Mouse (Mus musculus) forebrain, embryonic 16.5 days (tissue): ENCODE measurements at regions not wholly inside any gene's neighbourhood (a gene's known extent, or its start where the extent isn't known, plus 50 kb on each side); places are given as distances from the start of the nearest gene placed in this dataset.
A peak's percentile ranks its signal among the peaks of the same experiment; 100 is the strongest.

Experiments
- ATAC-seq: fragments of 200-750 bp; cut with Nextera tagmentation; 2 replicates; pipeline ENCODE4 v1.8.0; 2017; ENCODE audit warnings: mild to moderate bottlenecking, moderate library complexity
- H3K27ac ChIP-seq: fragments of 300-500 bp; sonication (generic); 2 replicates; pipeline ENCODE4 v1.5.1; 2014; ENCODE audit warnings: low read length, control low read depth
- H3K27me3 ChIP-seq: fragments of 300-500 bp; sonication (generic); replicated peaks from 2 replicates; pipeline ENCODE4 v1.6.1; 2014; ENCODE audit warnings: low read length; ENCODE audit not compliant: control insufficient read depth, insufficient read depth
- H3K36me3 ChIP-seq: fragments of 300-500 bp; sonication (generic); 2 replicates; pipeline ENCODE4 v1.6.1; 2014; ENCODE audit not compliant: control insufficient read depth, insufficient read depth
- H3K4me1 ChIP-seq: fragments of 300-500 bp; sonication (generic); replicated peaks from 2 replicates; pipeline ENCODE4 v1.6.1; 2014; ENCODE audit warnings: low read length; ENCODE audit not compliant: control insufficient read depth, insufficient read depth
- H3K4me2 ChIP-seq: fragments of 300-500 bp; sonication (generic); 2 replicates; pipeline ENCODE4 v1.6.1; 2014; ENCODE audit warnings: mild to moderate bottlenecking, low read length, control low read depth
- H3K4me3 ChIP-seq: fragments of 300-500 bp; sonication (generic); replicated peaks from 2 replicates; pipeline ENCODE4 v1.5.1; 2014; ENCODE audit warnings: mild to moderate bottlenecking, low read length, control low read depth
- H3K9ac ChIP-seq: fragments of 300-500 bp; sonication (generic); replicated peaks from 2 replicates; pipeline ENCODE4 v1.6.1; 2014; ENCODE audit warnings: low read depth, low read length, control low read depth
- H3K9me3 ChIP-seq: fragments of 300-500 bp; sonication (generic); 2 replicates; pipeline ENCODE4 v1.6.1; 2016; ENCODE audit warnings: low read length; ENCODE audit not compliant: control insufficient read depth
- WGBS: fragments of 180-500 bp; shearing (Covaris S2); extraction: QIAGEN DNeasy Blood & Tissue Kit; methylation state at CpG from one replicate; pipeline ENCODE4 v1.1.7; 2014; 5-methylcytosine and 5-hydroxymethylcytosine counted together

- Histone ChIP-seq H3K4me3 (no peak overlapping the region), H3K4me2 (no peak overlapping the region), H3K36me3 (no peaks in the 10 kb centered on the region), H3K27me3 (no peaks in the 10 kb centered on the region), H3K4me1 (no peaks in the 10 kb centered on the region), H3K27ac (no peak overlapping the region), H3K9ac (no peak overlapping the region), H3K9me3 (no peaks in the 10 kb centered on the region)
- 57% methylated on average over 3 of the region's 3 CpGs for WGBS
- ATAC-seq: peak; percentile 58
Observed at GRCm38 (mm10) chr6:111820265-111820664, 453.3 kb upstream of the Lmcd1 start.

- no peak overlapping the region for H3K4me2 ChIP-seq
- 11% methylated on average over 6 of the region's 6 CpGs for WGBS
- H3K27ac ChIP-seq: peak overlapping the region; percentile 35; the same call in 1 of the 2 replicates
- H3K4me3 ChIP-seq: no peak overlapping the region
- no peaks in the 10 kb centered on the region for H3K36me3 ChIP-seq
- ATAC-seq: peak; percentile 79
- peaks cover 8% of the 10 kb centered on the region; the same call in 1 of the 2 replicates for H3K27me3 ChIP-seq
- H3K9me3 ChIP-seq: peaks cover 3% of the 10 kb centered on the region; the same call in 1 of the 2 replicates
- H3K9ac ChIP-seq: no peak overlapping the region; the same call in 1 of the 2 replicates
- H3K4me1 ChIP-seq: peaks cover 8% of the 10 kb centered on the region
Observed at GRCm38 (mm10) chr6:111844321-111844835, 429.2 kb upstream of the Lmcd1 start.

- H3K4me3 ChIP-seq: no peak overlapping the region
- H3K27me3 ChIP-seq: no peaks in the 10 kb centered on the region
- no peaks in the 10 kb centered on the region for H3K36me3 ChIP-seq
- H3K9me3 ChIP-seq: no peaks in the 10 kb centered on the region
- ATAC-seq: peak; percentile 93
- H3K4me2 ChIP-seq: no peak overlapping the region
- WGBS: 31% methylated on average over 3 of the region's 3 CpGs
- H3K9ac ChIP-seq: no peak overlapping the region
- H3K4me1 ChIP-seq: no peaks in the 10 kb centered on the region
- 0 out of 2 replicates have a peak overlapping the region, but pooled peaks have one; percentile 46 for H3K27ac ChIP-seq
Observed at GRCm38 (mm10) chr6:111866101-111866598, 407.4 kb upstream of the Lmcd1 start.

- Histone ChIP-seq H3K27me3 (no peaks in the 10 kb centered on the region), H3K4me1 (no peaks in the 10 kb centered on the region), H3K9me3 (no peaks in the 10 kb centered on the region), H3K27ac (no peak overlapping the region), H3K4me3 (no peak overlapping the region), H3K36me3 (no peaks in the 10 kb centered on the region), H3K4me2 (no peak overlapping the region), H3K9ac (no peak overlapping the region)
- WGBS: 97% methylated on average over 1 of the region's 1 CpGs
- no peak for ATAC-seq
Observed at GRCm38 (mm10) chr6:111882557-111882956, 391.0 kb upstream of the Lmcd1 start.

GRCm38 (mm10) chr6:111883946-111884345, 389.6 kb upstream of the Lmcd1 start:
- no peaks in the 10 kb centered on the region for H3K9me3 ChIP-seq
- H3K9ac ChIP-seq: no peak overlapping the region
- H3K4me3 ChIP-seq: no peak overlapping the region
- ATAC-seq: no peak
- no peaks in the 10 kb centered on the region for H3K36me3 ChIP-seq
- 35% methylated on average over 1 of the region's 1 CpGs for WGBS
- H3K27ac ChIP-seq: no peak overlapping the region
- no peaks in the 10 kb centered on the region for H3K4me1 ChIP-seq
- no peak overlapping the region for H3K4me2 ChIP-seq
- H3K27me3 ChIP-seq: no peaks in the 10 kb centered on the region

GRCm38 (mm10) chr6:111911997-111912396, 361.6 kb upstream of the Lmcd1 start:
- Histone ChIP-seq H3K27me3 (no peaks in the 10 kb centered on the region), H3K4me1 (0 out of 2 replicates have a peak, but pooled peaks cover 3% of the 10 kb centered on the region), H3K36me3 (no peaks in the 10 kb centered on the region), H3K9ac (no peak overlapping the region), H3K9me3 (no peaks in the 10 kb centered on the region), H3K4me3 (no peak overlapping the region), H3K4me2 (no peak overlapping the region), H3K27ac (no peak overlapping the region)
- 49% methylated on average over 2 of the region's 2 CpGs for WGBS
- no peak for ATAC-seq

GRCm38 (mm10) chr6:111913771-111914405, 359.7 kb upstream of the Lmcd1 start:
- H3K9ac ChIP-seq: no peak overlapping the region
- no peaks in the 10 kb centered on the region for H3K9me3 ChIP-seq
- WGBS: 56% methylated on average over 11 of the region's 11 CpGs
- H3K4me2 ChIP-seq: no peak overlapping the region
- 0 out of 2 replicates have a peak, but pooled peaks cover 3% of the 10 kb centered on the region for H3K4me1 ChIP-seq
- H3K27ac ChIP-seq: no peak overlapping the region
- H3K27me3 ChIP-seq: no peaks in the 10 kb centered on the region
- ATAC-seq: peak; percentile 67; the same call in 1 of the 2 replicates
- no peaks in the 10 kb centered on the region for H3K36me3 ChIP-seq
- no peak overlapping the region for H3K4me3 ChIP-seq

- 83% methylated on average over 6 of the region's 6 CpGs for WGBS
- ATAC-seq: no peak
Observed at GRCm38 (mm10) chr6:111917248-111917721, 356.3 kb upstream of the Lmcd1 start.

GRCm38 (mm10) chr6:111917868-111918597, 355.5 kb upstream of the Lmcd1 start:
- Histone ChIP-seq H3K4me1 (0 out of 2 replicates have a peak, but pooled peaks cover 3% of the 10 kb centered on the region), H3K27ac (no peak overlapping the region), H3K36me3 (no peaks in the 10 kb centered on the region), H3K27me3 (no peaks in the 10 kb centered on the region), H3K9ac (no peak overlapping the region), H3K4me3 (no peak overlapping the region), H3K9me3 (no peaks in the 10 kb centered on the region), H3K4me2 (no peak overlapping the region)
- WGBS: 87% methylated on average over 3 of the region's 3 CpGs
- no peak for ATAC-seq

More at GRCm38 (mm10) chr6:111917248-111917721, 356.3 kb upstream of the Lmcd1 start:
- no peaks in the 10 kb centered on the region for H3K36me3 ChIP-seq
- H3K9ac ChIP-seq: no peak overlapping the region
- no peaks in the 10 kb centered on the region for H3K27me3 ChIP-seq
- H3K4me2 ChIP-seq: no peak overlapping the region
- no peaks in the 10 kb centered on the region for H3K9me3 ChIP-seq
- H3K4me1 ChIP-seq: 0 out of 2 replicates have a peak, but pooled peaks cover 3% of the 10 kb centered on the region
- H3K4me3 ChIP-seq: no peak overlapping the region
- H3K27ac ChIP-seq: no peak overlapping the region
